Mouse (Mus musculus) cerebellum, adult 11 months (tissue): Measurements from ENCODE around the gene Aldh6a1.

Experiments
- DNase-seq: peaks from one replicate; pipeline ENCODE4 v3.0.0; 2022

Gene Aldh6a1

DNA sequence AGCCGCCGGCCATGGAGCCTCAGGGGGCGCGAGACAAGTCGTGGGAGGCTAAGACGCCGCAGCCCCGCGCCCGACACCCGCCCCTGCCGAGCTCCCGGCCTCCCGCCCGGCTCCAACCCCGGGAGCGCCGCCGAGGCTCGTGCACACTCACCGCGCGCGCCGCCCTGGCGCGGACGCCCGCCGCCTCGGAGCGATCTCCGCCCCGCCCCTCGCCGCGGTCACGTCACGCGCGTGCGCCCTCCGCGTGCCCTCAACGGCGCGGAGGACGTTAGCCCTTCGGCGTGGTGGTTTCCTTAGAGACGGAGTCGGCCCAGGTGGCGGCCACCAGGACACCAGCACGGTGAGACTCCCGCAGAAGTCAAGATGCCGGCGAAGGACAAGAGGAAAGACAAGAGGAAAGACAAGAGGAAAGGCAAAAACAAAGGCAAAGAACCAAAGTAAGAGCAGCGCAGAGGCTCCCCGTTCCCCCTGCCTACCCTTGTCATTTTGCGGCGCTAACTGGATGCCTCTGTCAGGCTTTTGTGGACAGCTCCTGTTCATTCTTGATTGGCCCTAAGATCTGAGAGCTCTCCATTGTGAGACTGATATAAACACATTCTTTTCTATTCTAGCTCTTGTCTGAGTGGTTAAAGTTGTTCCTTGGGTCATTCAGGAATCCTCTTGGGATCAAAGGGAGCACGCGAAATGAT lies 41.8 kb downstream of the Aldh6a1 start, which contains the start of the genes Entpd5 and Bbof1:
Gene Entpd5 (minus strand): TSS at position 211 of the 689 bp plus-strand sequence.
Gene Bbof1 (plus strand): TSS at position 253 of the 689 bp plus-strand sequence.
- DNase-seq, result peak; percentile 91

DNA sequence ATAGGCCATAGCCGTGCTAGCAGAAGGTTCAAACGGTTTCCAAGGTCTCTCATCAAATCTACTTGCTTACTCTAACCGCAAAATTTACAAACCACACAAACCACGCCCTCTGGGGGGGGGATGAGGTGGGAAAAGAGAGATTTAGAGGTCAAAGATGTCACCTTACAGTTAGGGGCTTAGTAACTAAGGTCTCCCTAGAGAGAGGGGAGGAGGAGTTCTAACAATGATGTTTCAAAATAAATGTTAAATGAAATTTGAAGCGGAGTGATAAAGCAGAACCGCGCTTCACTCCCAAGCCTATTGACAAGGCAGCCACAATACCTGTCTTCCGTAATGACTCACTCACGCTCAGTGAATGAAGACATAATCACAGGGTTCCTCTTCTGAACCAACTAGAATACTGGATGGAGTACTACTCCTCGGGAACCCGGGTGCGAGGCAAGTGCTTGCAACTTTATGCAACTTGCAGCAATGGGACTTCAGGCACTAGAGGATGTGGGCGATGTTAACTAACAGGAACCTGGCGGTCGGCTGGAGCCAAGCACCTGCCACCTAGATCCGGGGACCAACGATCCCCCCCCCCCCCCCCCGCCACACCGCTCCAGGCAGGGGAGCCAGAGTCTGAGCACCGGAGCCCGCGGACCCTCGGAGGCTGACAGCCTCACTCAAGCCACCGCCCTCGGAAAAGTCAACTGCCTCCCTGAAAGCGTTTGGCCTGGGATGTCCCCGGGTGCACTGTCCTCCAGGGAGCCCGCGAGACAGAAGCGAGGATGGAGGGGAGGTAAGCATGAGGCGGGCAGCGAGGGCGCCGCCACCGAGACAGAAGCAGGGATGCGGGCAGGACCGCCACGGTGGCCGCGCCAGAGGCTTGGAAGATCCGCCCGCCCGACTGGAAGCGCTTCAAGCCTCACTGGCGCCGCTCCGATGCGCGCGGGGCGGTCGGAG lies 42.7 kb downstream of the Aldh6a1 start:
- peak; percentile 32 for DNase-seq

DNA sequence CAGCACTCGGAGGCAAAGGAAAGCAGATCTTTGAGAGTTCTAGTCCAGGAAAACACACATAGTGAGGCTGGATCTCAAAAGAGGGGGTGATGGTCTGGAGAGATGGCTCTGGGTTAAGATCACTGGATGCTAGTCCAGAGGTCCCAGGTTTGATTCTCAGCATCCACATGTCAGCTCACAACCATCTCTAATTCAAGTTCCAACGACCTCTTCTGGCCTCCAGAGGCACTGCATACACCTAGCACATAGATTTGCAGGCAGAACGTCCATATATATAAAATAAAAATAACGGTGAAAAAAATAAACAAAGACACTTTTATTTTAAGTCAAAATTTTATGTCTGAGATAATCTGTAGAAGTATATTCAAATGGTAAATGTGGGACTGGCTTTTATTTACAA lies 43.5 kb downstream of the Aldh6a1 start:
- no peak for DNase-seq

DNA sequence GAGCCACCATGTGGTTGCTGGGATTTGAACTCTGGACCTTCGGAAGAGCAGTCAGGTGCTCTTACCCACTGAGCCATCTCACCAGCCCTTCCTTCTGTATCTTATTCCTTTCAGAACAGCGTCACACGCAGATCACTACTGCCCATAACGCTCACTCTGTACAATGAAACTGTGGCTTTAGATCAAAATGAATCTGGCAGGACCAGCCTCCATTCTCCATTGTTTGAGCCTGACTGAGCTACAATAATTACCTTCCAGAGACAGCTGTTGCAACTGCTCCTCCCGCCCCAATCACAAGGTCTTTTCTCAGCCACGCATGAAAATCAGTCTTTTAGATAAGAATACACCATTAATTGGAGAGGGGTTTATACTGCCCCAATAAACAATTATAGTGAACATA lies 46.3 kb downstream of the Aldh6a1 start:
- DNase-seq, result no peak

DNA sequence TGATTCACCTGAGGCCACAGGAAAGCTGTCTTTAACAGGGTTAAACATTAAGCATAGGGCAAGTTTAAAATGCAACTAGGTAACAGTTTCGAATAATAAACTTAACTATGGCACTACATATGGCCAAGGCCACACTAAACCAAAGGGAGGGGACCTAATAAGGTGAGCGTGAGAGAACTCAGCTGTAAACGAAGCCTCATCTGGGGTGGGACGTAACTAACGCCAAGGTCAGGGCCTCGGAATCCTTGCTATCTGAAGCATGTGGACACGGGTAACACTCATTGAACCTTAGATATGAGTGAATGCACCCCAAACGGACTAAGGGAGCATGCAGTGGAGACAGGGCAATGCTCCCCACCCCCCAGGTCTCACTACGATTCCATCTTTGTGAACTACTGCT lies 47.9 kb downstream of the Aldh6a1 start:
- DNase-seq, result no peak

DNA sequence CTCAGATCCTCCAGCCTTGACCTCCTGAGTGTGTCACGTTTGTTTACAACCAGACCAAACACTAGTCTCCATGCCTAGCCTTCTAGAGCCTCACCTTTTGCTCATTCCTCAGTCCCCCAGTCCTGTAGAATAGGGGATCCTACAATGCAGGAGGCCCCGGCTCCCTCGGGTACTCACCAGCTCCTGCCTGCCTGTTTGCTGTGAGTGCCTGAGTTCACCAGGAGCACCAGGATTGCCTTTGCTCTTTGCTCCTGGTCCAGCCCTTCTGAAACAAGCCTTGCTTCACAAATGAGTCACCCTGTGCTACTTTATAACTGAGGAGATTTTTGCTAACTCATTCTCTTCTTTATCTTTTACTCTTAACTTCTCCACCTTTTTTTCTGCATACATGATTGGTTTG lies 50.2 kb downstream of the Aldh6a1 start:
- no peak for DNase-seq

DNA sequence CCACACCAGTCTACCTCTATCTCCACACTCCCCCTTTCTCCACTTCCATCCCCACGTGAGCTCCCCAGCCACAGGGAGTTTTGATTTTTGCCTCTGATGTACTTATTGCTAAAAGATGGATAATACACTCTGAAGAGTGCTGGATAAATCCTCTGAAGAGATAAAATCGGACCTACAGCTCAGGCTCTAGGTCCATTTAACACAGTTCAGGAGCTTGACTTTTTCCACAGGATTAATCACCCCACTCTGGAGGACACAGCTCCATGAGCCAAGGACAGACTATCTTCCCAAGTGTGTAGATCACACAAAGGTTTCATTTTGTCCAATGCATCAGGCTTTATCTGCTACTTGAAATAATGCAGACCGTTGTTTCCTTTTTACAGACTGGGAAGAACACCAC lies 50.7 kb downstream of the Aldh6a1 start:
- DNase-seq, result no peak

DNA sequence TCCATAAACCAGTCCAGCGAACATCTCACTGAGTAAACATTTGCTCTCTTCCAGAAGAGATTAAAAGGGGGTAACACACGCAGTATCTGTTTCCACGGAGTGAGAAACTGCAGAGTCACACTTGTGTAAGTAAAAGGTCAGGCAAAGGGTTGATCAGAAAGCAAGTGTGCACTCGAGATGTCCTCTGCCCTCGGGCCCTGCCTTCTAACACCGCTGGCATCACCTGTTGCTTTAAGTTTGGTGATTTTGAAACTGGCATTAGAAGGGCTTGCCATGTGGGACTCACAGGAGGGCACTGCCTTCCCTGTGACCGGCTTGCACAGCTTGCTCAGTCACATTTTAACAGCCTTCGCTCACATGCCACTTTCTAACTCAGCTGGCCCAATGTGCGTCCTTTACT lies 51.1 kb downstream of the Aldh6a1 start:
- DNase-seq, result no peak

DNA sequence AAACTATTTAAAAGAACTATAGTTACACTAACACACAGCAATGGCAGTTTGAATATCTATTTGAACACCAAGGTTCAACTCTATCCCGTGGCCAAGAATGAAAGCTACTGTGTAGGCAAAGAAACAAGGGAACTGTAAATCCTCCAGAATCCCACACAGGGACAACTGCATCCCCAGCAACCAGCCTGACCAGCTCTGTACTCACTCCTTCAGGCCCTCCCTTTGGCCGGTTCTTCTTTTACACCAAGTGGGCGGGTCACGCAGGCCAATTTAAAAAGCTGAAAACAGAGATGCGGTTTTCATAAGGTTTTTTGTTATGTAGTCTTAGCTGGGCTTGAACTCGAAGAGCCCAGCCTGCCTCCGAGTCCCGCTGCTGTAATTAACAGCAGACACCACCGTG lies 51.7 kb downstream of the Aldh6a1 start:
- DNase-seq, result no peak

DNA sequence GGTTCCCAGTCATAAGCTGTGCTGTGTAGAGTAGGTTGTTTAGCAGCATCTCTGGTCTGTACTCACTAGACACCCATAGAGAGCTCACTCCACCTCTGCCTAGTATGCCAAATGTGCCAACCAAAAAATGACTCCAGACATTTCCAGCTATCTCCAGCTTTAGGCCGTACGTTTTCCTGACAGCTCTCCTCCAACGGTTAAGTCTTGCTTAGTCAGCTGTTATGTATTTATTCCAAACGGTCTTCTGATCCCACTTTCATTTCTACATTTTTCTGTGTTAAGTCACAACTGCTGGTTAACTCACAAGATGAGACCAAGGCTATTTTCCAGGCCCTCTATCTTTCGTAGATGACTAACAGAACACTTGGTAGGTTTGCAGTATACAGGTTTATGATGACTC lies 52.2 kb downstream of the Aldh6a1 start:
- DNase-seq, result no peak

DNA sequence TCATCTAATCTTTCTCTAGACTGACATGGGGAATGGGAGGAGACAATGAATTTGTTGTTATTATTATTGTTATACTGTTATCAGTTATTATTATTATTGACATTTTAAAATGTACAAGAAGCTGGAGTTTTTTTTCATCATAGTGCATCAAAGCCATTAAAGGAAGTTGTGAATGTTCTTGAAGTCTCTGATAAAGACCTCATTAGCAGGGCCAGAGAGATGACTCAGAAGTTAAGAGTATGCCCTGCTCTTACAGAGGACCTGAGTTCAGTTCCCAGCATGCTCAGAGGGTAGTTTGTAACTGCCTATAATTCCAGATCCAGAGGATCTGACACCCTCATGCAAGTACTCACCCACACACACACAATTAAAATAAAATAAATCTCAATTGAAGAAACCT lies 53.1 kb downstream of the Aldh6a1 start:
- no peak for DNase-seq

DNA sequence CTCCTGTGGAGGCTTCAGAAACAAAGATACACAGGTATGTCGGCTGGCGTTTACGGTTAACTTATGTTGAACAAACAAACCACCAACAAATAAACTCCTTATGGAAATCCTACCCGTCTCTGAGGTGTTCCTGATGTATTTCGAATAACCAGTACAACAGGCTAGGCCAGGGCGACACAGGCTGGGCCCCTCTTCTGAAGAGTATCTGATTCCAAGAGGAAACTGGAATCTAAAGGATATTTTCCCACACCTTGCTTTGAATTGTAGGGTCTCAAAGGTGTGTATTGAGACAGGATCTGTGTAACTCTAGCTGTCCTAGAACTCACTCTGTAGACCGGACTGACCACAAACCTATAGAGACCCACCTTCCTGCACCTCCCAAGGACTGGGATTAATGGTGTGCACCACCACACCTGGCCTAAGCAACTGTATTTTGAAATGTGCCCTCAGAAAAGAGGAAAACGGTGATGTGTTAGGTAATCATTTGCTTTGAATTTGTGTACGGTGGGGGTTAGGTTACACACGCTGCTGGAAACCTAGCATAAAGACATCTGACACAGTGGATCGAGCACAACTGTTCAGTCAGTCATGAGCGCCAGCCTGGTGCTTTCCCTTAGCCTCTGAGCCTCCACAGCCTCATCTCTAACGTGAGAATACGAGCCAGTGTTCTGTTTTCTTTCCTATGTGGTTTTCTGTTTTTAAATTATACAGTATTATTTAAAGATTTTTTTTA lies 53.7 kb downstream of the Aldh6a1 start:
- no peak for DNase-seq

DNA sequence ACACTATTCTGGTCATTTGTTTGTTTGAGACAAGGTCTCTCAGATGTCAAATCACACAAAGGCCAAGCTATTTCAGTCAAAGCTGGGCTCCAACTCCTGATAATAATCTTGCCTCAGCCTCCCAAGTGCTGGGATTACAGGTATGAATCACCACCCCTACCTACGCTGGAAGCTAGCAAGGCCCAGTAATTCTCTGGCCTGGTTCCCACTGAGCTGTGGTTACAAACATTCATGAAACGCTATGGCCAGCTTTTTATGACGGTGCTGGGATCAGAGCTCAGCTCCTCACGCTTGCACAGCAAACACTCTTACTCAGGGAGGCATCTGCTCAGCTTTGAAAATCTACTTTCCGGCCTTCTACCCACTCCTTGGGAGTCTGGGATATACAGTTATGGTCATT lies 57.0 kb downstream of the Aldh6a1 start:
- DNase-seq, result no peak

DNA sequence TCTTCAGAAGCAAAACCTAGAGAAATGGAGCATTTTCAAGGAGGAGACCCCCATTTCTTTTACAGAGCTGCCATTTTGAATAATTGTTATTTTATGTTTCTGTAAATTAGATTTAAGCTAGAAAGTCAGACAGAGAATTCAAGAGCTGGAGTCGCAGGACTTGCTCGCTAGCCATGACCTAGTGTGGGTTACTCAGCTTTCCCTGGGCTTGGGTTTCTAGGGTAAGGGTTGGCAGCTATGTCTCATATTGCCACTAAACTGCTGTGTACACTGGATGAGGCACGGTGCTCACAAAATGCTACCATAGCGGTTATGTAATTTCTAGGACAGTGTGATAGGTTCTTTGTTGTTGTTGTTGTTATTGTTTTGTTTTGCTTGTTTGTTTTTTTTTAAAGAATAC lies 58.1 kb downstream of the Aldh6a1 start:
- no peak for DNase-seq

DNA sequence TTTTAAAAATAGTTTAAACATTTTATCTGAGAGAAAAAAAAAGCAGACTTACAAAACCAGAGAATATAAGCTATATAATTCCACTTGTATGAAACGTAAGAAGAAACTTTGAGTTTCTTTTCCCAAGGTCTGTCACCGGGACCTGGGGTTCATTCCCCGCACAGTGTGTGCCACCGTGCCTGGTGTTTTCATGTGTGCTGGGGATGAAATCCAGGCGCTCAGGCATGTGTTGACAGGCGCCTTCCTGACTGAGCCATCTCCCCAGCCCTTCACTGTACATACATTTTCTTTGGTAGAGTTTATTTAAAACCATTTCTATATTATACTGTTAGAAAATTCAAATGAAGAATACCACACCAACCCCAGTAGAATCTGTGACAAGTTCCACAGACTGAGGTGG lies 60.5 kb downstream of the Aldh6a1 start:
- DNase-seq, result no peak

DNA sequence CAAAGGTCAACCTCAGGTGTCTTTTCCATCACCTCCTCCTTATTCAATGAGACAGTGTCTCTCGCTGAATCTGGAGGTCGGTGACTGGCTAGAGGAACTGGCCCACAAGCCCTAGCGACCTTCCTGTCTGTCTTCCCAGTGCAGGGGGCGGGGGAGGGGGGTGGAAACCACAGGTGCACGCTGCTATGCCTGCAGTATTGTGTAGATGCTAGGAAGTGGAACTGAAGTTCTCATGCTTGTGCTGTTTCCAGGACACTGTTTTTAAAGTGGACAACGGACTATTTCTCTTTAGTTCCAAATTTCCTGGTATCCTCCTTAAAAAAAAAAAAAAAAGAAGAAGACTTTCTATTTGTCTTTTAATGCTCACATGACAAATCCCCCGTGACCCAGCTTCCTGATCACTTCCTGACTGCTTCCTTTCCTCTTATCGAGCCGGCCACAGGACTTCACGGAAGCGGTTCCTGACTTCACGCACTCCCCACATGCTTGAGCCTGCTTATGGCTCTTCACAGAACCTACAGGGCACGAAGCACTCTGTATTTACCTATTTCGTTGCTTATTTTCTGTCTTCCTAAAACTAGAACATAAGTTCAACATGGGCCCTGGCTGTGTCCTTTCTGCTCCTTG lies 61.9 kb downstream of the Aldh6a1 start:
- no peak for DNase-seq

DNA sequence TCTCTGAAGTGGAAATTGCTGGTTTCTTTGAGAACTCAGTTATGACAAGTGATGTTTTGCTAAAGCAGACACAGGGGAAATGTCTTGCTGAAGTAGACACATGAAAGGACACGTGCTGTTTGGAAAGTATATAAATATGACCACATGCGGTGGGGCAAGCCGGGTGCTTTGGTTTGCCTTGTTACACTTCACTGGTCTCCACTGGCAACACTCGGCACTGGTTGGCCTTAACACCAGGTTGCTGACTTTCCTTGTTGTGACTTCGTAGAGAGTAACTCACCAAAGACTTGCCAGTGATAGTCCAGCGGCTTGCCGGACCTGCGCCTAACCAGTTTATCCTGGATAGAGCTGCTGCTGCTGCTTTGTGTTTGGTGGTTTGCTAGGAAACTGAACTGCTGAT lies 62.7 kb downstream of the Aldh6a1 start:
- no peak for DNase-seq

DNA sequence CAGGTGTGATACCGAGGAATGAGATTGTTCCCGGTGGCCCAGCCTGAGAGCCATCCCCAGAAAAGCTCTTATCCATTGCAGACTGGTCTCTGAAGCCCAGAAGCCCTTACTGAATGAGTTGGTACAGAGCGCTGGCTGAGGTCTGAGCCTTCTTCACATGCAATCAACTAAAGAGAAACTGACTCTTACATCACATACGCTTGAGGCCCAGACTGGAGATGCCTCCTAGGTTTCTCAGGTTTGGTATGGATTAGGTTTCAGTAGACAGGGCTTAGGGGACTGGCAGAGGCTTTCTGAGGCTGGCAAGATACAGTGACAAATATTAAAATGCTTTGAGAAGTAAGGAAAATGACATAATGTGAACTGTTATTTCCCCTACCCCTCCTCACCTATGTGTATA lies 65.4 kb downstream of the Aldh6a1 start:
- no peak for DNase-seq

DNA sequence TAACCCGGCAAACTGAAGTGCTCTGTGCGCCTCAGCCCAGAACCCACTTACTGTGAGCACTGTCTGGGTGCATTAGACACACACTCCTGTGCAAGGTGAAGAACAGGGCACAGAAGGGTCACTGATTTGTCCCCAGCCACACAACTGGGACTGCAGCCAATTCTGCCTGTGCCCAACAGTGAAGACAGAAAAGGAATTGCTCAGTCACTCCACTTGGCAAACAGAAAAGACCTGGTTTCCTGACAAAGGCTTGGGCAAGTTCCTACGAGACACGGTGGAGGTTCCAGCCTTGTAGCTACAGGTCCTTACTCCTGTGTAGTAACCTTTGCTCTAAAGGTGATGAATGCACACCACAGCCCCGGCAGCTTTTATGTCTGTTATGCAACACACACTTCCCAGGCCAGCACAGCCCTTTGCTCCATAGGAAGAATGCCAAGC lies 66.1 kb downstream of the Aldh6a1 start:
- DNase-seq, result no peak

DNA sequence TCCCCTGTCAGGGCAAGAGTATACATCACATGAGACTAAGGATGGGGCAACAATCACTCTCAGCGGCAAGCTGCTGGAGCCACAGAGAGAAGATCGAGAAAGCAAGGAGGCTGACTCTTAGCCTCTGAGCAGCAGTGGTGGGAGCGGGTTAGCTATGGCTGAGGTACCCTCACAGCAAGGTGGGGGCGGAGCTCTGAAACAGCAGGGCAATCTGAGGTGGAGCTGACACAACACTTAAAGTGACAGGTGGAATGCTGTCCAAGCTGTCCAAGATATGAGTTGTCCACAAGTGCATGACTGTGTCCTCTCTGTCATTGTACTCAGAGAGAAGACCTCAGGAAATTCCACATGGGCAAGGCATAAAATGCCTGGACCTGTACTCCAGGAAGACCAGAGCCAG lies 68.4 kb downstream of the Aldh6a1 start:
- no peak for DNase-seq
